Mouse (Mus musculus): ENCODE data around the gene Mon2. TPM values are rescaled to one million over a fixed set of nuclear protein-coding genes. Genes with fewer than 3 reads are reported as not detected.

Mon2 gene
- polyA plus RNA-seq (2012; rRNA removed): 51.8 and 55.4 TPM in 2 replicates

DNA sequence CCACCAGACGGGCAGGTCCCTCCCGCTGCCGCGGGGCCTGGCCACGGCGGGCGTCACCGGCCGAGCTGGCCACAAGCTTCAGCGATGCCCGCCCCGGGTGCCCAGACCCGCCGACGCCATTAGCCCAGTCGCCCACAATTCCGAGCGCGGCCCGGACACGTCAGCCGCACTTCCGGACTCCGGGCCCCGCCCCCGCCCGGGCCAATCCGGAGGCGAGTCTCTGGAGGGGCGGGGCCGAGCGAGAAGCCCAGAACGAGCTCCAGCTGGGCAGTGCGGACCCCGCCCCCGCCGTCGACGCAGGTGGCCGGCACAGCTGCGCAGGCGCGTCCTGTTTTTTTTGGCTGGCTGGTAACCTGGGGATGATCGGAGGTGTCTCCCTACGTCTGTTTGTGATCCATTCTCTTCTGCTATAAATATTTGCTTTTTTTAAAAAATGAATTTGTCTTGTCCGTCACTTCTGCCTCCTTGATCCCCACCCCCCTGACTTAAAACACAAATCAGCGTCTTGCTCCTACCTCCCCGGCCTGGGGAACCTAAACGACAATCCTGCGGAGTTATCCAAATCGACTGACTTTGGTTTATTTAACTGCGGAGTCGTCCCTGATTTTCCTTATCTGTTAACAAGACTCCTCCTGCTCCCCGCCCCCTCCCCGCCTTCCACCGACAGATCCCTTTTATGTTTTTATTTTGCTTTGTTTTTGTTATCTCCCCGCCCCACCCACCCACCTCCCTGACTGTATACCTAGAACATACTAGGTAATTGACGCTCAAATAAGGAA is at the start of gene Mon2:
Mon2 (minus strand) TSS at position 261 of the 779 bp plus-strand sequence.

Other genes with a start within 250 kb of the Mon2 start
- gene Usp15, start 120.5 kb upstream of the Mon2 start, polyA plus RNA-seq (2012; rRNA removed): 51.8 and 53.0 TPM in 2 replicates
- gene Fam19a2, start 187.5 kb upstream of the Mon2 start, polyA plus RNA-seq (2012; rRNA removed): 16.2 and 18.3 TPM in 2 replicates

Data from central nervous system, embryonic 14 days (tissue).